Mouse (Mus musculus): ENCODE measurements around the gene Clmp. TPM values are rescaled to one million over a fixed set of nuclear protein-coding genes. Genes with fewer than 3 reads are reported as not detected.
A peak's percentile ranks its signal among the peaks of the same experiment; 100 is the strongest.
"Not testable (repeated sequence)": the region's sequence is repeated elsewhere in the genome, so short reads cannot be mapped to it uniquely, and the experiment has no call there.

Gene Clmp
- polyA plus RNA-seq, 1 experiment from 2014 or later: 57.0 TPM

GRCm38 (mm10) chr9:40801614-40802532 is 116.1 kb downstream of the Clmp start:
- peak overlapping the region; percentile 93 for H3K9ac ChIP-seq
- peak; percentile 22 for ATAC-seq (replicated peaks)
- peak overlapping the region; percentile 74 for H3K4me3 ChIP-seq
- WGBS: under 1% methylated on average over 28 of the region's 28 CpGs
- peaks cover 16% of the 10 kb centered on the region; the same call in 1 of the 2 replicates for H3K36me3 ChIP-seq (replicated peaks)
- peak overlapping the region; percentile 73 for H3K4me2 ChIP-seq
- not testable (repeated sequence) for H3K9me3 ChIP-seq; H3K27me3 ChIP-seq (replicated peaks)
- peak overlapping the region; percentile 99 for H3K27ac ChIP-seq
- H3K4me1 ChIP-seq: peaks cover 43% of the 10 kb centered on the region

DNA sequence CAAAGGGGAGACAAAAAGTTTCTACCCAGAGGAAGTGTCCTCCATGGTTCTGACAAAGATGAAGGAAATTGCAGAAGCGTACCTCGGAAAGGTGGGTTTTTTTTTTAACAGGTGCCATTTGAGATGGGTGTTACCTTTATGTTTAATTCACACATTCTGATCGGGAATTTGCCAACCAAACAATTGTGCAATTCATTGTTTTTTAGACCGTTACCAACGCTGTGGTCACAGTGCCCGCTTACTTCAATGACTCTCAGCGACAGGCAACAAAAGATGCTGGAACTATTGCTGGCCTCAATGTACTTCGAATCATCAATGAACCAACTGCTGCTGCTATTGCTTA is 116.7 kb downstream of the Clmp start:
- not testable (repeated sequence) for ATAC-seq (replicated peaks)
- 2% methylated on average over 8 of the region's 8 CpGs for WGBS
- H3K4me1 ChIP-seq: peaks cover 49% of the 10 kb centered on the region

GRCm38 (mm10) chr9:40804576-40804975 is 118.8 kb downstream of the Clmp start:
- peaks cover 63% of the 10 kb centered on the region for H3K4me1 ChIP-seq
- H3K27me3 ChIP-seq (replicated peaks); ATAC-seq (replicated peaks): not testable (repeated sequence)

More for the DNA sequence above, 116.7 kb downstream of the Clmp start:
- H3K4me3 ChIP-seq: peak overlapping the region; percentile 74
- H3K27ac ChIP-seq; H3K9me3 ChIP-seq; H3K27me3 ChIP-seq (replicated peaks): not testable (repeated sequence)
- peaks cover 16% of the 10 kb centered on the region; the same call in 1 of the 2 replicates for H3K36me3 ChIP-seq (replicated peaks)
- H3K4me2 ChIP-seq: peak overlapping the region; percentile 73
- H3K9ac ChIP-seq: peak overlapping the region; percentile 93

GRCm38 (mm10) chr9:40805263-40805662 is 119.5 kb downstream of the Clmp start:
- Histone ChIP-seq H3K4me2 (peak overlapping the region; percentile 43), H3K27me3 (replicated peaks) (no peaks in the 10 kb centered on the region), H3K4me1 (peaks cover 63% of the 10 kb centered on the region), H3K36me3 (replicated peaks) (peaks cover 16% of the 10 kb centered on the region; the same call in 1 of the 2 replicates), H3K9ac (peak overlapping the region; percentile 22; the same call in 1 of the 2 replicates), H3K9me3 (no peaks in the 10 kb centered on the region), H3K27ac (no peak overlapping the region), H3K4me3 (peak overlapping the region; percentile 8; the same call in 1 of the 2 replicates)
- WGBS: 28% methylated on average over 2 of the region's 2 CpGs
- no peak for ATAC-seq (replicated peaks)

More at GRCm38 (mm10) chr9:40804576-40804975, 118.8 kb downstream of the Clmp start:
- not testable (repeated sequence) for H3K9me3 ChIP-seq, H3K27ac ChIP-seq, H3K9ac ChIP-seq, H3K4me3 ChIP-seq
- Histone ChIP-seq H3K36me3 (replicated peaks) (peaks cover 16% of the 10 kb centered on the region; the same call in 1 of the 2 replicates), H3K4me2 (peak overlapping the region; percentile 43; the same call in 1 of the 2 replicates)
- WGBS: 74% methylated on average over 3 of the region's 3 CpGs

DNA sequence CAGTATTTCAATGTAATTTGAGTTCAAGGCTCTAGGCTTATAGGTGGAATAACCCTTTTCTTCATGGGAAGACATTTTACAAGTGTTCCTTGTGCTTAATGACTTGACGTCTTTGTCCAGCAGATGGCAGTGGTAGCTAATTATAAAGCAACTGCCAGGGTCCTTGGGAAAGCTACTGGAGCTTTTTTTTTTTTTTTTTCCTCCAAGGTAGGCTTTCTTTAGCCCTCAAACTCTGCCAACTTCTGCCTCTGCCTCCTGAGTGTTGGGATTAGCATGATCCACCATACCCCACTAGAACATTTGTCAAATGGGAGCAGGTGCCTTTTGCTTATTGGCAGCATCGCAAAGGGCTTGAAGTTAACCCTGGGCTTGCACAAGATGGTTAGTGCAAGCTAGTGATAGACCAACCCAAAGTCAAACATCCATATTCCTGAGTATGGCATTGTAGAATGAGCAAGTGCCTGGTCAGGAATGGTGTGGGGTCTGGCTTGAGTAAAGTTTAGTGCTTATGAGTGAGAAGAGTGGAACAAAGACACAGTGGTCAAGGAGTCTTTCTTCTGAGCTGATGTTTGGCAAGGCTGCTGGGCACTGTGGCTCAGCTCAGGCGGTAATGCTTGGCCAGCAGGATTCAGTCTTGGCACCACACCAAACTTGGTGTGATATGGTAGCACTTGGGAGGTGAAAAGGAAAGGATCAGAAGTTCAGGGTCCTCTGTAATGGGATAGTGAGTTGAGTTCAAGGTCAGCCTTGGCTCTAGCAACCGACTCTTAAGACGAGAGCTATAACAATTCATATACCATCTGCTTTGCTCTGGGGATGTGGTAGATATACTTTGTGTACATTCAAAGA is 120.9 kb downstream of the Clmp start:
- Histone ChIP-seq H3K27me3 (replicated peaks) (no peaks in the 10 kb centered on the region), H3K4me1 (peaks cover 63% of the 10 kb centered on the region), H3K4me2 (no peak overlapping the region), H3K4me3 (no peak overlapping the region), H3K27ac (peak overlapping the region; percentile 43), H3K36me3 (replicated peaks) (peaks cover 16% of the 10 kb centered on the region; the same call in 1 of the 2 replicates), H3K9ac (no peak overlapping the region), H3K9me3 (no peaks in the 10 kb centered on the region)
- 0 out of 2 replicates have a peak, but pooled peaks have one; percentile 14 for ATAC-seq (replicated peaks)
- WGBS: 30% methylated on average over 5 of the region's 5 CpGs

- Histone ChIP-seq H3K4me3 (no peak overlapping the region), H3K9me3 (no peaks in the 10 kb centered on the region), H3K9ac (no peak overlapping the region), H3K4me1 (peaks cover 63% of the 10 kb centered on the region), H3K36me3 (replicated peaks) (peaks cover 16% of the 10 kb centered on the region; the same call in 1 of the 2 replicates), H3K27ac (peak overlapping the region; percentile 43; the same call in 1 of the 2 replicates), H3K27me3 (replicated peaks) (no peaks in the 10 kb centered on the region), H3K4me2 (no peak overlapping the region)
- ATAC-seq (replicated peaks): no peak
- WGBS: 24% methylated on average over 11 of the region's 11 CpGs
Observed at GRCm38 (mm10) chr9:40807289-40807920, 121.6 kb downstream of the Clmp start.

GRCm38 (mm10) chr9:40808061-40808906 is 122.5 kb downstream of the Clmp start:
- no peak overlapping the region for H3K4me3 ChIP-seq
- ATAC-seq (replicated peaks): 0 out of 2 replicates have a peak, but pooled peaks have one; percentile 13
- no peaks in the 10 kb centered on the region for H3K27me3 ChIP-seq (replicated peaks)
- H3K9me3 ChIP-seq: no peaks in the 10 kb centered on the region
- 13% methylated on average over 16 of the region's 16 CpGs for WGBS
- peaks cover 59% of the 10 kb centered on the region for H3K4me1 ChIP-seq
- H3K4me2 ChIP-seq: no peak overlapping the region
- H3K36me3 ChIP-seq (replicated peaks): peaks cover 16% of the 10 kb centered on the region; the same call in 1 of the 2 replicates
- H3K9ac ChIP-seq: peak overlapping the region; percentile 9; the same call in 1 of the 2 replicates
- H3K27ac ChIP-seq: peak overlapping the region; percentile 51

DNA sequence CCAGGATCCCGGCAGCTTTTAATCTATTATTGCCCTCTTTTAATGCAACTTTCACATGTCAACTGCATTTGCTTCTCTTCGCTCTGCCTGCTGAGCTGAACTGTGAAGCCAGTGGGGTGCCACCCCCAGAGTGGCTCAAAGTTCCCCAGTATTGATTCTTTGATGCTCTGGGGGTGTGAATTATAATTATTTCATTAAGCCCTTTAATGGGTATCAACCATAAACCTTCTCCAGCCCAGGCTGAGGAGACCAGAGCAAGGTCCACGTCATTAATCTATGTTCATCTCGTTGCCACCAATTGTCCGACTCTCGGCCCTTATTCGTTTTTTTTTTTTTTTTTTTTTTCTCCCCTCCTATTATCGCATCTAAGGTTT is 123.1 kb downstream of the Clmp start:
- no peak overlapping the region for H3K4me3 ChIP-seq
- 31% methylated on average over 8 of the region's 8 CpGs for WGBS
- H3K4me2 ChIP-seq: no peak overlapping the region
- peaks cover 53% of the 10 kb centered on the region for H3K4me1 ChIP-seq
- peak overlapping the region; percentile 51 for H3K27ac ChIP-seq
- 0 out of 2 replicates have a peak, but pooled peaks have one; percentile 15 for ATAC-seq (replicated peaks)
- H3K9me3 ChIP-seq: no peaks in the 10 kb centered on the region
- peak overlapping the region; percentile 9; the same call in 1 of the 2 replicates for H3K9ac ChIP-seq
- H3K27me3 ChIP-seq (replicated peaks): no peaks in the 10 kb centered on the region
- peaks cover 14% of the 10 kb centered on the region; the same call in 1 of the 2 replicates for H3K36me3 ChIP-seq (replicated peaks)

- Histone ChIP-seq H3K27me3 (replicated peaks) (no peaks in the 10 kb centered on the region), H3K4me2 (no peak overlapping the region), H3K36me3 (replicated peaks) (no peaks in the 10 kb centered on the region), H3K4me3 (no peak overlapping the region), H3K9me3 (no peaks in the 10 kb centered on the region), H3K27ac (no peak overlapping the region), H3K9ac (no peak overlapping the region), H3K4me1 (peaks cover 24% of the 10 kb centered on the region)
- 54% methylated on average over 2 of the region's 2 CpGs for WGBS
- no peak for ATAC-seq (replicated peaks)
Observed at GRCm38 (mm10) chr9:40811860-40812259, 126.1 kb downstream of the Clmp start.

DNA sequence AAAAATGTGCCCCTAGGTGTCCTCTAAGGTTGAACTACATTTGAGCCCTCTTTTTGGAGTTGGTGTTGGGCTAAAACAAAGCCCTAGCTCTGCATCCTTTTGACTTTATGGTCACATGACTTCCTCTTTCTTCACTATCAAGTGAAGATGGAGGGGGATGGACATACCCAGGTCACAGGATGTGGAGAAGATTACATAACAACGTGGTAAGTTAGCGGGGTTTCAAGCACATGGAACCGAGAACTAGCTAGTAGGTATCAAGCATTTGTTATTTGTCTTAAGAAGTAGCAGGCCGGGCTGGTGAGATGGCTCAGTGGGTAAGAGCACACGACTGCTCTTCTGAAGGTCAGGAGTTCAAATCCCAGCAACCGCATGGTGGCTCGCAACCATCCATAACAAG is 128.3 kb downstream of the Clmp start:
- H3K9ac ChIP-seq: no peak overlapping the region
- H3K27ac ChIP-seq: no peak overlapping the region
- no peak overlapping the region for H3K4me2 ChIP-seq
- no peak overlapping the region for H3K4me3 ChIP-seq
- H3K36me3 ChIP-seq (replicated peaks): no peaks in the 10 kb centered on the region
- H3K4me1 ChIP-seq: 0 out of 2 replicates have a peak, but pooled peaks cover 4% of the 10 kb centered on the region
- H3K27me3 ChIP-seq (replicated peaks): no peaks in the 10 kb centered on the region
- ATAC-seq (replicated peaks): no peak
- no peaks in the 10 kb centered on the region for H3K9me3 ChIP-seq
- WGBS: 85% methylated on average over 7 of the region's 7 CpGs
